26 mouse cellular contexts compared by ENCODE assay signal in genomic region chr14:55236685-55237084, GRCm38 (mm10). TPM values are rescaled to one million over a fixed set of nuclear protein-coding genes. Genes with fewer than 3 reads are reported as not detected.
DNase-seq lines count a peak whose midpoint lies in the region; ATAC-seq lines count a peak whose summit lies in the region.
"Had no signal": no experiment of that assay in that cellular context is flagged by ENCODE, and none has a peak within 500 bp of the region (broad histone marks: within the 10 kb centered on the region; RNA-seq: fewer than 3 reads in every experiment).

No protein-coding gene starts in this region.

- H3K4me2 ChIP-seq in hindbrain, embryonic 11.5 days (replicated peaks; ENCODE audit: low read depth, low read length), result no peak overlapping the region

- no peak overlapping the region for H3K4me3 ChIP-seq in hindbrain, embryonic 11.5 days (ENCODE audit: low read depth, low read length)

- H3K27ac ChIP-seq in hindbrain, embryonic 11.5 days (ENCODE audit: low read depth, low read length), result no peak overlapping the region

- H3K9ac ChIP-seq in hindbrain, embryonic 11.5 days (ENCODE audit: low read depth, low read length), result no peak overlapping the region

- ATAC-seq in common myeloid progenitor, adult 5-6 weeks (replicated peaks; ENCODE audit: low read depth, poor library complexity, severe bottlenecking), result peak; percentile 76
- ATAC-seq in megakaryocyte-erythroid progenitor cell, adult 5-6 weeks (replicated peaks; ENCODE audit: low FRiP score, low TSS enrichment, poor library complexity, severe bottlenecking), result peak; percentile 37; the same call in 1 of the 2 replicates
- no peak for ATAC-seq in hindbrain, embryonic 11.5 days (ENCODE audit: low FRiP score)
- ATAC-seq: activated CD4-positive, CD25-positive, alpha-beta regulatory T cell, adult 4 months; CD4-positive, CD25-positive, alpha-beta regulatory T cell, adult 4 months; Patski had no signal

- H3K36me3 ChIP-seq in hindbrain, embryonic 11.5 days (ENCODE audit: control insufficient read depth, insufficient read depth, low read length), result no peaks in the 10 kb centered on the region
- H3K36me3 ChIP-seq: G1E had no signal

- 91% methylated on average over 2 of the region's 2 CpGs for WGBS in hindbrain, embryonic 11.5 days

- H3K27me3 ChIP-seq in hindbrain, embryonic 11.5 days (ENCODE audit: control insufficient read depth, insufficient read depth, low read length), result no peaks in the 10 kb centered on the region

- no peaks in the 10 kb centered on the region for H3K9me3 ChIP-seq in hindbrain, embryonic 11.5 days (ENCODE audit: control insufficient read depth, low read length)
- H3K9me3 ChIP-seq: G1E had no signal

- peak; percentile 59 for DNase-seq in heart, adult 11 months
- DNase-seq in heart, adult 8-10 months (ENCODE audit: low spot score), result no peak
- DNase-seq in adrenal gland, adult 2 months, result no peak
- no peak for DNase-seq in hindbrain, embryonic 11.5 days (ENCODE audit: low spot score)
- DNase-seq: adrenal gland, adult 8-10 months; adrenal gland, postnatal 10 days; adrenal gland, postnatal 14 days; adrenal gland, postnatal 25 days; adrenal gland, postnatal 36 days; B cell, adult 2 months; cerebellum, adult 11 months; cerebellum, adult 11-12 months; cerebellum, adult 18-20 months; cerebellum, adult 2 months had no signal

- H3K4me1 ChIP-seq in hindbrain, embryonic 11.5 days (replicated peaks; ENCODE audit: control insufficient read depth, insufficient read depth, low read length), result no peaks in the 10 kb centered on the region

RNA-seq across cellular contexts. Expression of gene Dhrs2, which starts 14.9 kb away (rescaled TPM):
- not detected for total RNA-seq in heart, adult 8-10 months (2022)
- total RNA-seq in common myeloid progenitor, adult 5-6 weeks (2017), result not detected in 2 replicates
- not detected in 2 replicates for total RNA-seq in megakaryocyte-erythroid progenitor cell, adult 5-6 weeks (2014; fragmentation: Nextera tagmentation)
- not detected in 2 replicates for total RNA-seq in megakaryocyte-erythroid progenitor cell, adult 5-6 weeks (2017)
- not detected for total RNA-seq in adrenal gland, adult 2 months (2021)
- not detected in 2 replicates for polyA plus RNA-seq in adrenal gland, adult 2 months (2012; rRNA removed)
- not detected in 2 replicates for polyA plus RNA-seq in hindbrain, embryonic 11.5 days (2014; fragmentation: Nextera tagmentation; extraction: Ambion mirVana)
- total RNA-seq: adrenal gland, adult 18-20 months; adrenal gland, adult 8-10 months; adrenal gland, postnatal 14 days; adrenal gland, postnatal 25 days; adrenal gland, postnatal 36 days; adrenal gland, postnatal 4 days; CH12.LX; ES-E14; G1E; MEL had no signal
- polyA plus RNA-seq: activated CD4-positive, CD25-positive, alpha-beta regulatory T cell, adult 4 months; C2C12; CD4-positive, CD25-positive, alpha-beta regulatory T cell, adult 4 months; G1E; Patski had no signal
